Mouse (Mus musculus) heart, postnatal 14 days (tissue): ENCODE results near the gene Il17rd. TPM values are rescaled to one million over a fixed set of nuclear protein-coding genes. Genes with fewer than 3 reads are reported as not detected.

ENCODE experiments used
- DNase-seq, 2 experiments: peaks; one replicate each; pipeline ENCODE4 v3.0.0; 2021 to 2022
- intact Hi-C: fragments of 180-260 bp; cut with DNase I; formaldehyde crosslinking; loops from one replicate; pipeline ENCODE4 v1.15.1; 2025
- total RNA-seq, 2 experiments: library from RNA; stranded (reverse); gene quantifications; 2 replicates each; pipeline ENCODE4 v1.2.3; 2021

Il17rd gene
- total RNA-seq, 2 experiments from 2014 or later = 6.5 to 7.2 TPM

- intact Hi-C loops = no loop called here
- peak in 1 of 2 experiments; percentile 45 for DNase-seq
Observed at GRCm38 (mm10) chr14:27076522-27076920, 37.8 kb downstream of the Il17rd start.

GRCm38 (mm10) chr14:27081536-27082275, 43.0 kb downstream of the Il17rd start:
- DNase-seq = no peak
- intact Hi-C loops = no loop called here

- intact Hi-C loops = no loop called here
- DNase-seq = no peak
Observed at GRCm38 (mm10) chr14:27085471-27085870, 46.7 kb downstream of the Il17rd start.

GRCm38 (mm10) chr14:27085999-27086398, 47.3 kb downstream of the Il17rd start:
- DNase-seq = no peak
- intact Hi-C loops = no loop called here

- intact Hi-C loops = loop anchor here (5.0 to 10.0 kb wide), 2 partner anchors 307 to 419 kb away; no protein-coding TSS in a partner anchor
- DNase-seq = no peak
Observed at GRCm38 (mm10) chr14:27094247-27094646, 55.5 kb downstream of the Il17rd start.

- no peak for DNase-seq
- intact Hi-C loops = loop anchor here (1.0 to 10.0 kb wide), 3 partner anchors 65 to 421 kb away; no protein-coding TSS in a partner anchor
Observed at GRCm38 (mm10) chr14:27096133-27096532, 57.4 kb downstream of the Il17rd start.

GRCm38 (mm10) chr14:27096779-27097178, 58.0 kb downstream of the Il17rd start:
- intact Hi-C loops = loop anchor here (1.0 to 10.0 kb wide), 3 partner anchors 65 to 422 kb away; no protein-coding TSS in a partner anchor
- DNase-seq = peak; percentile 71 to 82

GRCm38 (mm10) chr14:27101735-27102134, 63.0 kb downstream of the Il17rd start:
- intact Hi-C loops = no loop called here
- no peak for DNase-seq

GRCm38 (mm10) chr14:27102720-27103119, 64.0 kb downstream of the Il17rd start:
- intact Hi-C loops = no loop called here
- no peak for DNase-seq

- no peak for DNase-seq
- intact Hi-C loops = no loop called here
Observed at GRCm38 (mm10) chr14:27105731-27106457, 67.2 kb downstream of the Il17rd start.

- intact Hi-C loops = loop anchor here (1.0 kb wide), 1 partner anchor 74 kb away; no protein-coding TSS in a partner anchor
- peak; percentile 38 to 45 for DNase-seq
Observed at GRCm38 (mm10) chr14:27108748-27109504, 70.2 kb downstream of the Il17rd start.

GRCm38 (mm10) chr14:27114362-27115274, 75.9 kb downstream of the Il17rd start, which contains the start of gene Arhgef3:
Gene Arhgef3, plus strand, starts transcription at chr14:27114899.
- intact Hi-C loops = loop anchor here (2.0 to 10.0 kb wide), 3 partner anchors 32 to 298 kb away; no protein-coding TSS in a partner anchor
- peak; percentile 83 to 84 for DNase-seq

- peak; percentile 42 to 52 for DNase-seq
- intact Hi-C loops = loop anchor here (2.0 to 10.0 kb wide), 2 partner anchors 32 to 220 kb away; no protein-coding TSS in a partner anchor
Observed at GRCm38 (mm10) chr14:27115275-27115660, 76.5 kb downstream of the Il17rd start.

- no peak for DNase-seq
- intact Hi-C loops = loop anchor here (2.0 to 10.0 kb wide), 2 partner anchors 31 to 219 kb away; no protein-coding TSS in a partner anchor
Observed at GRCm38 (mm10) chr14:27115991-27116390, 77.2 kb downstream of the Il17rd start.

- intact Hi-C loops = loop anchor here (10.0 kb wide), 1 partner anchor 218 kb away; no protein-coding TSS in a partner anchor
- no peak for DNase-seq
Observed at GRCm38 (mm10) chr14:27116577-27117165, 77.9 kb downstream of the Il17rd start.

GRCm38 (mm10) chr14:27118546-27118945, 79.8 kb downstream of the Il17rd start:
- no peak for DNase-seq
- intact Hi-C loops = loop anchor here (10.0 kb wide), 1 partner anchor 216 kb away; no protein-coding TSS in a partner anchor

- DNase-seq = no peak
- intact Hi-C loops = no loop called here
Observed at GRCm38 (mm10) chr14:27122646-27123045, 83.9 kb downstream of the Il17rd start.

- intact Hi-C loops = no loop called here
- peak; percentile 34 to 55 for DNase-seq
Observed at GRCm38 (mm10) chr14:27123543-27123942, 84.8 kb downstream of the Il17rd start.

- intact Hi-C loops = no loop called here
- no peak for DNase-seq
Observed at GRCm38 (mm10) chr14:27130031-27130430, 91.3 kb downstream of the Il17rd start.
